Mouse (Mus musculus): ENCODE data around the gene Supt4a. TPM values are rescaled to one million over a fixed set of nuclear protein-coding genes. Genes with fewer than 3 reads are reported as not detected.

Gene Supt4a
- polyA plus RNA-seq, 1 experiment from 2014 or later: 146 TPM

DNA sequence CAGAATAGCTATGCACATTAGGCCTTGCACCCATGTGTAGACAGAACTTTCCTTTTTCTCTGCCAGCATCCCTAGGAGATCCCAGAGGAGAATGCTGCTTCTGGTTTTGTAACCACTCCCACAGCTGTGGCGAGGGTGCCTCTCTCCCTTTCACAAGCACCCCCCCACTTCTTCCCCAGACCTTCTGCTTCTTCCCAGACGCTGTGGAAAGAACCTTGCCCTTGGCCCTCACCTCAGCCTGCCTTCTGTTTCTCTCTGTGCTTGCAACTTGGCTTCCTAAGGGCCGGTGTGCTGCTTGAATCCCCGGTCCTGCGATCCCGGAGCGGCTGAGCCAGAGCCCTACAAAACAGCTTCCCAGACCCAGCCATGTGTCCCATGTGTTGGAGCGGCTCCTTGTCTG lies 13.7 kb downstream of the Supt4a start:
- H3K4me2 ChIP-seq (ENCODE audit: low read length): no peak overlapping the region
- no peak overlapping the region for H3K4me3 ChIP-seq (ENCODE audit: low read depth, low read length)
- 81% methylated on average over 8 of the region's 8 CpGs for WGBS
- no peaks in the 10 kb centered on the region for H3K27me3 ChIP-seq (replicated peaks; ENCODE audit: control insufficient read depth, insufficient read depth, low read length)
- no peaks in the 10 kb centered on the region for H3K9me3 ChIP-seq (ENCODE audit: control insufficient read depth, low read length)
- ATAC-seq (replicated peaks; ENCODE audit: low FRiP score, low TSS enrichment, low read depth) (no peak), DNase-seq (ENCODE audit: low spot score) (no peak)
- H3K9ac ChIP-seq (ENCODE audit: low read length): no peak overlapping the region
- no peak overlapping the region for H3K27ac ChIP-seq (ENCODE audit: low read depth)
- H3K36me3 ChIP-seq (ENCODE audit: control insufficient read depth, insufficient read depth, low read length): no peaks in the 10 kb centered on the region
- 0 out of 2 replicates have a peak, but pooled peaks cover 4% of the 10 kb centered on the region for H3K4me1 ChIP-seq (replicated peaks; ENCODE audit: control insufficient read depth, insufficient read depth, low read length)

DNA sequence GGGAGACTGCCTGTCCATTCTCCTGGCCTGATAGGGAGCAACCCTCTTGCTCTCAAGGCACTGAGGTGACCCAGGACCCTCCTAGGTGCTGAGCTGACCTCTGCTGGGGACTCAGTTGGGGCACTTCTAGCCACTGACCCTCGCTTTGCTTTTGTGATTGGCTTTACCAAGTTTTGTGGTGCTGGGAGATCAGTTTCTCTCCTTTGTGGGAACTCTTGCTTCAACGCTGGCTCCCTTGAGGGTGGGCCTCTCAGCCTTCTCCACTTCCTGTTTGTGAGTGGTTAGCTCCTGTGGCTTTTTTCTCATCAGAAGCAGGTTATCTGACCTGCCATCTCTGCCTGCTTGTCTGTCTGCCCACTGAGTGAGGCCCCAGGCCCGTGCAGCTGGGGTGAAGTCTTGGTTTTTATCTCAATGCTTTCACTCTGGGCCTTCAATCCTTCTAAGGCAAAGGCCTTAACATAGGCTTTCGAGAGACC lies 14.2 kb downstream of the Supt4a start:
- DNase-seq (ENCODE audit: low spot score) (no peak), ATAC-seq (replicated peaks; ENCODE audit: low FRiP score, low TSS enrichment, low read depth) (no peak)
- no peak overlapping the region for H3K4me2 ChIP-seq (ENCODE audit: low read length)
- H3K4me3 ChIP-seq (ENCODE audit: low read depth, low read length): no peak overlapping the region
- H3K9ac ChIP-seq (ENCODE audit: low read length): no peak overlapping the region
- no peaks in the 10 kb centered on the region for H3K27me3 ChIP-seq (replicated peaks; ENCODE audit: control insufficient read depth, insufficient read depth, low read length)
- H3K27ac ChIP-seq (ENCODE audit: low read depth): no peak overlapping the region
- 68% methylated on average over 4 of the region's 4 CpGs for WGBS
- H3K4me1 ChIP-seq (replicated peaks; ENCODE audit: control insufficient read depth, insufficient read depth, low read length): 0 out of 2 replicates have a peak, but pooled peaks cover 4% of the 10 kb centered on the region
- no peaks in the 10 kb centered on the region for H3K36me3 ChIP-seq (ENCODE audit: control insufficient read depth, insufficient read depth, low read length)
- no peaks in the 10 kb centered on the region for H3K9me3 ChIP-seq (ENCODE audit: control insufficient read depth, low read length)

DNA sequence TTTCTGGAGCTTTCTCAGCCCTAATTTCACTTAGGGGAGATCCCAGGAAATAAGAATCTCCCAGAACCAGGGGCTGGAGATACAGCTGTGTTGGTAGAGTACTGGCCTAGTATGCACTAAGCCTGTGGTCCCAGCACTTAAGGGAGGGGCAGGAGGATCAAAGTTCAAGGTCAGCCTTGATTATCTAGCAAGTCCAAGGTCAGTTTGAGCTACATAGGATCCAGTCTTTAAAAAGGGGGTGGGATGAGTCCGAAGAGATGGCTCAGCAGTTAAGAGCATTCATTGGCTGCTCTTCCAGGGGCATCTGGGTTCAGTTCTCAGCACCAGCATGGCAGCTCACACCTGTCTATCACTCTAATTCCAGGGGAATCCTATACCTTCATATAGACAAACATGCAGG lies 15.0 kb downstream of the Supt4a start:
- Histone ChIP-seq H3K4me3 (ENCODE audit: low read depth, low read length) (no peak overlapping the region), H3K9me3 (ENCODE audit: control insufficient read depth, low read length) (no peaks in the 10 kb centered on the region), H3K27me3 (replicated peaks; ENCODE audit: control insufficient read depth, insufficient read depth, low read length) (no peaks in the 10 kb centered on the region), H3K27ac (ENCODE audit: low read depth) (no peak overlapping the region), H3K4me2 (ENCODE audit: low read length) (no peak overlapping the region), H3K9ac (ENCODE audit: low read length) (no peak overlapping the region), H3K36me3 (ENCODE audit: control insufficient read depth, insufficient read depth, low read length) (no peaks in the 10 kb centered on the region), H3K4me1 (replicated peaks; ENCODE audit: control insufficient read depth, insufficient read depth, low read length) (0 out of 2 replicates have a peak, but pooled peaks cover 4% of the 10 kb centered on the region)
- ATAC-seq (replicated peaks; ENCODE audit: low FRiP score, low TSS enrichment, low read depth) (no peak), DNase-seq (ENCODE audit: low spot score) (no peak)
- 77% methylated on average over 1 of the region's 1 CpGs for WGBS

DNA sequence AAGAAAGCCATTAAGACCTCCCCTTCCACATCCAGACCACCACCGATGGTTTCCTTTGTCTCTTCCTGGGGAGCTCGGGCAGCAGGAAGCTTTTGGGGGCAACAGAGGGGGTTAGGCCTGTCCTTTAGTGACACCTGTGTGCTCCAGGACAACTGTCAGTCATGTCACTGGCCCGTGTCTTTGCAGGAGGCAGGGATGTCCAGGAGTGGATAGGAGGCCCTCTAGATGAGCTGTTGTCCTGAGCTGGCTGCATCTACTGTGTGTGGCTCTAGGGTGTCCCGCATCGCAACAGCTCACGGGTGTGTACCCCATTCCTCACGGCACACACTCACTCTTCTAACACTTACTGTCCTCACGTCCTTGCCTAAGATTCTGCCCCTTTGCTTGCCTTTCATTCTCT lies 15.9 kb downstream of the Supt4a start:
- Histone ChIP-seq H3K27ac (ENCODE audit: low read depth) (no peak overlapping the region), H3K4me3 (ENCODE audit: low read depth, low read length) (no peak overlapping the region), H3K4me2 (ENCODE audit: low read length) (no peak overlapping the region), H3K9me3 (ENCODE audit: control insufficient read depth, low read length) (no peaks in the 10 kb centered on the region), H3K27me3 (replicated peaks; ENCODE audit: control insufficient read depth, insufficient read depth, low read length) (no peaks in the 10 kb centered on the region), H3K9ac (ENCODE audit: low read length) (no peak overlapping the region), H3K36me3 (ENCODE audit: control insufficient read depth, insufficient read depth, low read length) (no peaks in the 10 kb centered on the region), H3K4me1 (replicated peaks; ENCODE audit: control insufficient read depth, insufficient read depth, low read length) (0 out of 2 replicates have a peak, but pooled peaks cover 4% of the 10 kb centered on the region)
- DNase-seq (ENCODE audit: low spot score) (no peak), ATAC-seq (replicated peaks; ENCODE audit: low FRiP score, low TSS enrichment, low read depth) (no peak)
- WGBS: 89% methylated on average over 8 of the region's 8 CpGs

DNA sequence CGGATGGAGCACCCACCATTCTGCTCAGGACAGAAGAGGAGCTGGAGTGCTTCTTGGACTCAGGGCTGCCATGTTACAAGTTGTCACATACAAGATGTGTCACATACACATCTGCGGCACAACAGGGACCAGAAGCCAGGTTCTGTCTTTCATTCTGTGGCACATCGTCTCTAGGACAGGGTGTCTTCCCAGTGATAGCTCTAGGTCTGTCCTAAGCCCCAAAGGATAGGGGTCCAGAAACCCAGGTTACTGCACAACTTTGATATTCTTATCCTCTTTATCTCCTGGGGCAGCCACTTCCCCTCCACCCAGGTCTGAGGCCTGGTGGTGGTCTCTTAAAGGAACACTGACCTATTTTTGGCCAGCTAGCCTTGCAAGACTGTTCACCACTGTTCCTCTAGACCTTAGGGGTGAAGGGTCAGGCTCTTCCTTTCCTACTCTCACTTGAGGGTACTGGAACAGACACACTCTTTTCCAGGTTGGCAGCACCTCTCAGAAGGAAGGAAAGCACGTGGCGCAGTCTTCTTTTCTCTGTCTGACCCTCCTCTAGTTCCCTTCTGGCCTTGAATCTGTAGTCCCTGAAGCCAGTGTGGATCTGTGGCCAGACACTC lies 16.6 kb downstream of the Supt4a start:
- 87% methylated on average over 5 of the region's 5 CpGs for WGBS
- H3K27ac ChIP-seq (ENCODE audit: low read depth): no peak overlapping the region
- H3K4me1 ChIP-seq (replicated peaks; ENCODE audit: control insufficient read depth, insufficient read depth, low read length): 0 out of 2 replicates have a peak, but pooled peaks cover 4% of the 10 kb centered on the region
- H3K36me3 ChIP-seq (ENCODE audit: control insufficient read depth, insufficient read depth, low read length): no peaks in the 10 kb centered on the region
- ATAC-seq (replicated peaks; ENCODE audit: low FRiP score, low TSS enrichment, low read depth) (no peak), DNase-seq (ENCODE audit: low spot score) (no peak)
- no peaks in the 10 kb centered on the region for H3K27me3 ChIP-seq (replicated peaks; ENCODE audit: control insufficient read depth, insufficient read depth, low read length)
- no peak overlapping the region for H3K9ac ChIP-seq (ENCODE audit: low read length)
- no peaks in the 10 kb centered on the region for H3K9me3 ChIP-seq (ENCODE audit: control insufficient read depth, low read length)
- H3K4me3 ChIP-seq (ENCODE audit: low read depth, low read length): no peak overlapping the region
- no peak overlapping the region for H3K4me2 ChIP-seq (ENCODE audit: low read length)

DNA sequence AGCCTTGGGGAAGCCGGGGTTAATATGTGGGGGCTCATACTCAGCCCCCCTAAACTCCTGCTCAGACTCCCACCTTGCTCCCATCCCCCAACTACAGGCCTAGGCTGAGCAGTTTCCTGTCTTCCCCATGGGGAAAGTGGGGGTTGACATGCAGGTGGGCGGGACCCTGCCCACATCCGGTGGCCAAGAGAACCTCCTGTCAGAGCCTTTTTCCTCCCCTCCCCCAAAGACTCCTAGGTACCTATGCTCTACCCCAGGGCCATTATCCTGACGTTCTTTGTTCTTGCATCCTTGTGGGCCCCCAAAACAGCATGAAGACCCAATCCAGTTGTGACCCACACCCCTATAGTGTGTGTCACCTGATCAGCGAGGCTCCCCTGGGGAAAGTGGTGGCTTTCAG lies 17.3 kb downstream of the Supt4a start:
- 72% methylated on average over 5 of the region's 5 CpGs for WGBS
- no peak overlapping the region for H3K4me3 ChIP-seq (ENCODE audit: low read depth, low read length)

DNA sequence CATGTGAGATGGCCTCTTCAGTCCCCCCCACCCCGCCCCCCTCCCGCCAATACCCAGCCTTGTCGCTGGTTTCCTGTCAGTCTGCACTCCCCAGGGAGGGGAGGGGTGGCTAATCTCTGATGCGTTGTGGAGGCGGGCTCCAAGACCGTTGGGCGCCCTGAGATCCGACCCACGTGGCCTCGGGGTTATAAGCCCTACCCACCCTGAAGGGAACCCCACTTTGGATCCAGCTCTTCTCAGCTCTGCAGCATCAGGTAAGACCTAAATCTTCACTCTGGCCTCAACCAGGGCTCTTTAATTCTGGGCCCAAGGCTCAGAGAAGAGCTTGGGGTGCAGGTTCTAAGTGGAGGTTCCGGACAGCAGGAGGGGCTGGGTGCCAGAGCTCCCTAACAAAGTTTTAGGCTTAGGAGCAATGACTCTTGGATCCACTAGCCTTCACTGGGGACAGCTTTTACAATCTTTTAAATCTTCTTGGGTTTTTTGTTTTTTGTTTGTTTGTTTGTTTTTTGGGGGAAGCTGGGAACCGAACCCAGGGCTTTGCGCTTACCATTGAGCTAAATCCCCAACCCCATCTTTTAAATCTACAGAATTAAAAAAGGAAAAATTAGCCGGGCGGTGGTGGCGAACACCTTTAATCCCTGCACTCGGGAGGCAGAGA lies 18.1 kb downstream of the Supt4a start:
- Histone ChIP-seq H3K4me1 (replicated peaks; ENCODE audit: control insufficient read depth, insufficient read depth, low read length) (no peaks in the 10 kb centered on the region), H3K27me3 (replicated peaks; ENCODE audit: control insufficient read depth, insufficient read depth, low read length) (peaks cover 14% of the 10 kb centered on the region), H3K27ac (ENCODE audit: low read depth) (no peak overlapping the region), H3K4me2 (ENCODE audit: low read length) (no peak overlapping the region), H3K4me3 (ENCODE audit: low read depth, low read length) (no peak overlapping the region), H3K9me3 (ENCODE audit: control insufficient read depth, low read length) (no peaks in the 10 kb centered on the region), H3K9ac (ENCODE audit: low read length) (no peak overlapping the region), H3K36me3 (ENCODE audit: control insufficient read depth, insufficient read depth, low read length) (no peaks in the 10 kb centered on the region)
- ATAC-seq (replicated peaks; ENCODE audit: low FRiP score, low TSS enrichment, low read depth) (no peak), DNase-seq (ENCODE audit: low spot score) (no peak)
- 82% methylated on average over 17 of the region's 17 CpGs for WGBS

More for the DNA sequence above, 17.3 kb downstream of the Supt4a start:
- Histone ChIP-seq H3K4me1 (replicated peaks; ENCODE audit: control insufficient read depth, insufficient read depth, low read length) (0 out of 2 replicates have a peak, but pooled peaks cover under 1% of the 10 kb centered on the region), H3K9ac (ENCODE audit: low read length) (no peak overlapping the region), H3K9me3 (ENCODE audit: control insufficient read depth, low read length) (no peaks in the 10 kb centered on the region), H3K27me3 (replicated peaks; ENCODE audit: control insufficient read depth, insufficient read depth, low read length) (peaks cover 5% of the 10 kb centered on the region), H3K27ac (ENCODE audit: low read depth) (no peak overlapping the region), H3K36me3 (ENCODE audit: control insufficient read depth, insufficient read depth, low read length) (no peaks in the 10 kb centered on the region), H3K4me2 (ENCODE audit: low read length) (no peak overlapping the region)
- ATAC-seq (replicated peaks; ENCODE audit: low FRiP score, low TSS enrichment, low read depth) (no peak), DNase-seq (ENCODE audit: low spot score) (no peak)

DNA sequence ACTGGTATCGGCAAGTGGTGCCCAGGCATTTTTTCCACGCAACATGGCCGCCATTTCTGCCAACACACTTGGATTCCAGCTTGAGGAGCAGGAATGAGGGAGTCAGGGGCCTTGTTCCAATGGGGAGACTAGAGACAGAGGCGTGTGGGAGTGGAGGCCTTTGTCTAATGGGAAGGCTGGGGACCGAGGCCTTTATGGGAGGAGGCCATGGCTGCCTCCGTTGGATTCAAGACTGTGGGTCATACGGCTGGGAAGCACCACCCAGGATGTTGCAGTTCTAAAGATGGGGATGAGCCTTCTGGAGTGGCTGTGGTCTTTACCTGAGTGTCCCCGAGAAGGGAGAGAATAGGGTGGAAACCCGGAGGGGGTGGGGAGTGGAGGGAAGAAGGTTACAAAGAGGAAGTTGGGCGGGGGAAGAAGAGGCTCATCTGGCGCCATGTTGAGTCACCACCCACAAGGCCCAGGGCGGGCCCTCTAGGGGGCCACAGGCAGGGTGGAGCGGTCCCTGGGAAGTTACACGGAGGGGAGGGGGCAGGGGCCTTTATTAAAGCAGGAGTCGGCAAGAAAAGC lies 19.0 kb downstream of the Supt4a start:
- H3K4me2 ChIP-seq (ENCODE audit: low read length): no peak overlapping the region
- 89% methylated on average over 15 of the region's 15 CpGs for WGBS
- no peaks in the 10 kb centered on the region for H3K9me3 ChIP-seq (ENCODE audit: control insufficient read depth, low read length)
- no peaks in the 10 kb centered on the region for H3K36me3 ChIP-seq (ENCODE audit: control insufficient read depth, insufficient read depth, low read length)
- H3K27me3 ChIP-seq (replicated peaks; ENCODE audit: control insufficient read depth, insufficient read depth, low read length): peaks cover 23% of the 10 kb centered on the region
- no peak overlapping the region for H3K27ac ChIP-seq (ENCODE audit: low read depth)
- no peak overlapping the region for H3K4me3 ChIP-seq (ENCODE audit: low read depth, low read length)
- H3K4me1 ChIP-seq (replicated peaks; ENCODE audit: control insufficient read depth, insufficient read depth, low read length): no peaks in the 10 kb centered on the region
- ATAC-seq (replicated peaks; ENCODE audit: low FRiP score, low TSS enrichment, low read depth): no peak; the same call in 1 of the 2 replicates
- no peak for DNase-seq (ENCODE audit: low spot score)
- no peak overlapping the region for H3K9ac ChIP-seq (ENCODE audit: low read length)
